Mouse (Mus musculus) adrenal gland, adult 8-10 months (tissue): Measurements from ENCODE around the gene Chst15. TPM values are rescaled to one million over a fixed set of nuclear protein-coding genes. Genes with fewer than 3 reads are reported as not detected.

Experiments used
- DNase-seq: peaks from one replicate; pipeline ENCODE4 v3.0.0; 2022
- total RNA-seq, 4 experiments: library from RNA; stranded (reverse); gene quantifications; 2 replicates each; pipeline ENCODE4 v1.2.4; 2022

Chst15 gene
- total RNA-seq, 4 experiments from 2014 or later = 43.2 to 63.6 (median 51.2) TPM

- no peak for DNase-seq
Measured at GRCm38 (mm10) chr7:132299661-132300210, 17.3 kb downstream of the Chst15 start.

GRCm38 (mm10) chr7:132298412-132298990 is 18.5 kb downstream of the Chst15 start:
- no peak for DNase-seq

- peak; percentile 46 for DNase-seq
Measured at GRCm38 (mm10) chr7:132296661-132297443, 20.2 kb downstream of the Chst15 start.

- DNase-seq = no peak
Measured at GRCm38 (mm10) chr7:132296132-132296531, 20.9 kb downstream of the Chst15 start.

DNA sequence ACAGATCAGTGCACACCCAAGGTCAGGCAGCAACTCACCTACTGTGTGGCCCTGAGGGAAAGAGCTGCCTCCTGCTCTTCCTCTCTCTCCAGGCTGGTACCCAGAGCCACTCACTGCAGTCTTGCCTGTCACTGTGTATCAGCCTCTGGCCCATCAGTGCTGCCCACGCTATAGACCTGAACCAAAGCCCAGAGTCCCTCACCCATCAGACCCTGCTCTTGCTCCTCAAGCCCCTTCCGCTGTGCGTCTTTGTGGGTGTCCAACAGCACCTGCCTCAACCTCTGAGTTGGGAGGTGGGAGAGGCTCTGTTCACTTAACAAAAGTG is 29.7 kb downstream of the Chst15 start:
- DNase-seq = no peak

DNA sequence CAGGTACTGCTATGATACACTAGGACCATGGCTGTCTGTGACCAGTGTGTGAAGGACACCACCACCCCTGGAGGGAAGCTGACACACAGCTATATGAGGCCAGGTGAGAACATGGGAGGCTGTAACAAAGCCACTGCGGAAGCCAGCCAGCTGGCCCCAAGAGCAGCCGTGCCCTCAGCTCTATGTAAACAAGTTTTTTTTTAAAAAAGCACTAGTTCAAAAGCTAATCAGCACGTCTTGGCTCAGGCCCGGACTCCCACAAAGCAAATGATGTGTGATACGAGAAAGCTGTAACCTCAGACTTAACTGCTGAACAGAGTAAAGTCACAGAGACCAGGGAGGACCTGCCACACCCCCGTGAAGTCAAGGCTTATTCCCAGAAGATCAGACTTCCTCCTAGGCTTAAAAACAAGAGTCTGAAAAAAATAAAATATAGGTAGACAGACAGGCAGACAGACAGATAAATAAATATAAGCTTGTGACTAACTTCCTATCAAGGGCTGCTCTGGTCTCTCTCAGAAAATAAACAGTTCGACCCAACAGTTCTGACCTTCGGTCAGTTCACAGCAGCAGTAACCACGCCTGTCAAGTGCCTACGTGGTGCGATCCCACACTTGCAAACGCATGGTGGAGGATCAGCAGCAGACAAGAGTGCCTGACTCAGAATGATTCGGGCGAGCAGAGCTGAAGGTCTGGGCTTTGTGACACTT is 30.2 kb downstream of the Chst15 start:
- no peak for DNase-seq

- DNase-seq = no peak
Measured at GRCm38 (mm10) chr7:132284795-132285194, 32.2 kb downstream of the Chst15 start.

GRCm38 (mm10) chr7:132284048-132284737 is 32.8 kb downstream of the Chst15 start:
- DNase-seq = no peak

DNA sequence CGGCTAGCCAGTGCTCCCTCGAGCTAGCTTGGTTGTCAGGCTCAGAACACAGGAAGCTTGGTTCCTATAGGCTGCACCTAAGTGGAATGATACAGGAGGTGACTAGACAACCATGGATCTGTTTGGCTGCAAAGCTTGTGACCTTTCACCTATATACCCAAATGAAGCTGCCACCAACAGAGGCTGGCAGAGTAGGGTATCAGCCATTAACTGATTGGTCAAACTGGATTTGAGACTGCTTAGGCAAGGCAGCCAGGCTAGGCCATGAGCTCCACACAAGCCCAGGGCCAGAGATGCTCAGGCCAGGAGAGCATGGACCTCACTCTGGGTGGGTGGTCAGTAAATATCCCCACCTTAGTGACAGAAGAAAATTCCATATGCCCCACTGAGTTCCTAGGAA is 34.5 kb downstream of the Chst15 start:
- no peak for DNase-seq

GRCm38 (mm10) chr7:132282161-132282560 is 34.9 kb downstream of the Chst15 start:
- no peak for DNase-seq

- DNase-seq = no peak
Measured at GRCm38 (mm10) chr7:132281753-132282152, 35.3 kb downstream of the Chst15 start.

- DNase-seq = peak; percentile 42
Measured at GRCm38 (mm10) chr7:132278658-132279057, 38.4 kb downstream of the Chst15 start.

DNA sequence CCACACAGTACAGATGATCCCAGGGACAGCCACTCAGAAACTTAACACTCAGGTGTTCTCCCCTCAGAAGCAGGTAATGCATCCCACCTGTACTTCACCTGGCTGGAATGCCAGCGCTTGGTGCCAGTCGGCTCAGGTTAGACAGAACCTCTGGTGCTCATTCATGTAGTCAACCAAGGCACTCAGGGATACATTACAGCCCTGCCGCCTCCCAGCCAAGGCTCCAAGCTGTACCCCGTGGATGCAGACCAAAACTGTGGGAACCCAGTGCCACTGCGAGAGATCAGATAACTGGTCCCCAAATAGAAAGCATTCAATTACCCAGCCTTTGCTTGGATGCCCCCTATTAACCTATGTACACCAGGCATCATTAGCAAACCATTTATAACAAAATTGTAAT is 40.7 kb downstream of the Chst15 start:
- DNase-seq = no peak

DNA sequence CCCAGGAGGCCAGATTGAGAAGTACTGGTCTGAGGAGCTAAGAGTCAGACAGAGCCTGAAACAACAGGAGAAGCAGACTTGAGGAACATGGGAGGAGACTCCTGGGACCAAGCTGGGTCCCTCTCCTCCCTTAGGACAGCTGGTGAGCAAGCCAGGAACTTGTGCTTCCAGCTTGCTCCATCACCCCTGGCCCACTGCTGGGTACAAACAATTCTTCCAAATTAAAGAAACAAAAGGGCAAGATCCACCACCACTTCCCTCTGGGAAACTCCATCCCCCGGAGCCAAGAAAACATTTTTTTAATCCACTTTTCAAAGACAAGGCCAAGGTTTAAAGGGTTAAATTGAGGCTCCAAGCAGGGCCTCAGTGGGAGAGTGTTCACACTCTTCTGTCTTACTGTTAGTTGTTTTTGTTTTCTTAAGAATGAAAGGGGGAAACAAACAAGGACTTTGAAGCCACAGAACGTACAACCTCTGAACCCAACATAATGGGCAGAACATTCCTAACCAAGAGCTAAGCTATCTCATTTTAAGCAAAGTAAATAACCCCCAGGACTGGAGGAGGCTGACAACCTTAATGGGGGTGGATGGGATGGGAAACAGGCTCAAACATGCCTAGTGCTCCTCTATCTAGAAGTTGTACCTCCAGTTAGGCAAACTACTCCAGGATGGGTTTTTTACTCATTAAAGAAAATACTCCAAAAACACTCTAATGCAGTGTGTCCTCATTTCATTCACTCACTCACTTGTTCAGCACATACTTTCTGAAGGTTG is 43.1 kb downstream of the Chst15 start:
- no peak for DNase-seq

- no peak for DNase-seq
Measured at GRCm38 (mm10) chr7:132272984-132273383, 44.0 kb downstream of the Chst15 start.

GRCm38 (mm10) chr7:132270364-132270763 is 46.7 kb downstream of the Chst15 start:
- DNase-seq = no peak

GRCm38 (mm10) chr7:132269661-132270060 is 47.4 kb downstream of the Chst15 start:
- no peak for DNase-seq

GRCm38 (mm10) chr7:132267721-132268498 is 49.1 kb downstream of the Chst15 start:
- peak; percentile 34 for DNase-seq

- no peak for DNase-seq
Measured at GRCm38 (mm10) chr7:132264763-132265162, 52.3 kb downstream of the Chst15 start.

DNA sequence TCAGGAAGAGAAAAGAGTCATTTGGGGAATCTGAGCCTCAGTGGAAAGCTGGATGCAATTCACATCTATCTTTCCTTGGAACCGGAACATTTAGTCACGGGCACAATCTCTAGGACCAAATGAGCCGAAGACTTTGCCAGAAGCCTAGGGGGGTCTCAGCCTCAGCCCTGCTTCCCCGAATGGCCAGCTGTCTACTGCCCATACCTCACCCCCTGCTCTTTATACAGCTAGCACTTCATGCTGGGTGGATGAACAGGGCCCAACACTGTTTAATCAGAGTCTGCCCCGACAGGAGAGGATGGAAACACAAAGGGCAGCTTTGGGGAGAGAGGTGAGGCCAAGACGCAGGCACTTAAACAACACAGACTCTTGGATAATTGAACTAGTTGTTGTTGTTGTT is 53.8 kb downstream of the Chst15 start:
- DNase-seq = no peak

GRCm38 (mm10) chr7:132262696-132263095 is 54.3 kb downstream of the Chst15 start:
- no peak for DNase-seq
